Mouse (Mus musculus) mesoderm, embryonic 11.5 days (tissue): ENCODE measurements at regions not wholly inside any gene's neighbourhood (a gene's known extent, or its start where the extent isn't known, plus 50 kb on each side); places are given as distances from the start of the nearest gene placed in this dataset.

Experiments used
- DNase-seq: peaks from one replicate; pipeline ENCODE4 v3.0.0-alpha.2; 2012; ENCODE audit warnings: low read depth, low spot score

GRCm38 (mm10) chr9:34421956-34422355 is 63.7 kb upstream of the Kirrel3 start:
- DNase-seq, result no peak

- no peak for DNase-seq
Measured at GRCm38 (mm10) chr9:34423062-34423461, 62.6 kb upstream of the Kirrel3 start.

GRCm38 (mm10) chr9:34426589-34426988 is 59.1 kb upstream of the Kirrel3 start:
- no peak for DNase-seq

- DNase-seq, result no peak
Measured at GRCm38 (mm10) chr9:34427711-34428110, 58.0 kb upstream of the Kirrel3 start.
